Comparison of ENCODE assay signal across 9 mouse cellular contexts in the genomic region with DNA sequence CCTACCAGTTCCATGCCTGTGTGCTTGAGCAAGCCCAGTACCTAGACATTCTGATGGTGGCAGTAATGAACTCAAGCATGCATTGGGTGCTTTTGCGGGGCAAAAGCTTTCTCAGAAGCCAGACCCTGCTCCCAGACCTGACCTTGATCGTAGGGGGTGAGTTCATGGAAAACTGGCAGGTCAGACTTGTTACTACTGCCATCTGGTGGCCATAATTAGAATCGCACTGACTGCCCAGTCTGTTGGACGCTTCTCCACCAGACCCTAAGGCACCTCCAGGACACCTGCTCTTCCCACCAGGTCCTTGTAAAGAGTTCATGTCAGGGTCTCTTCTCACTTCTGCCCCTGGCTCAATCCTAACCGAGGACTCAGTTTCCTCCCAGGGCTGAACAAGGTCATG. TPM values are rescaled to one million over a fixed set of nuclear protein-coding genes. Genes with fewer than 3 reads are reported as not detected.
DNase-seq lines count a peak whose midpoint lies in the region; TF ChIP-seq lines count a peak whose summit lies in the region.
"Had no signal": no experiment of that assay in that cellular context is flagged by ENCODE, and none has a peak within 500 bp of the region (broad histone marks: within the 10 kb centered on the region; RNA-seq: fewer than 3 reads in every experiment).

No protein-coding gene starts in this region.

- no peak for TF ChIP-seq POLR2A in thymus, adult 2 months (IDR thresholded peaks at IDR 0.05; ENCODE audit: control insufficient read depth, extremely low read depth, insufficient read depth, low read length, poor library complexity)

- peak; percentile 68; the same call in 1 of the 2 replicates for TF ChIP-seq CTCF in thymus, adult 2 months (IDR thresholded peaks at IDR 0.05; ENCODE audit: borderline replicate concordance, control insufficient read depth, extremely low read depth, insufficient read depth, low read length, poor library complexity)

- WGBS in thymus, adult 2 months, result 4% methylated on average over 5 of the region's 5 CpGs
- 7% methylated on average over 5 of the region's 5 CpGs for whole genome bisulfite sequencing in embryonic facial prominence, embryonic 10.5 days

- H3K27ac ChIP-seq in thymus, adult 2 months (ENCODE audit: control insufficient read depth, insufficient read depth, low read length), result no peak overlapping the region
- no peak overlapping the region for H3K27ac ChIP-seq in embryonic facial prominence, embryonic 10.5 days (replicated peaks)
- H3K27ac ChIP-seq: heart, embryonic 13.5 days had no signal

- no peak overlapping the region for H3K4me3 ChIP-seq in thymus, adult 2 months (ENCODE audit: control insufficient read depth, insufficient read depth, low read length)
- H3K4me3 ChIP-seq in embryonic facial prominence, embryonic 10.5 days, result no peak overlapping the region
- H3K4me3 ChIP-seq: heart, embryonic 13.5 days had no signal

- intact Hi-C loops in left cerebral cortex, postnatal 25 days (cut with DNase I), result loop anchor here (5.0 kb wide), 2 partner anchors 35 to 75 kb away; partner anchors contain the start of genes Fam89a and Trim67

- no peaks in the 10 kb centered on the region for H3K9me3 ChIP-seq in embryonic facial prominence, embryonic 10.5 days
- H3K9me3 ChIP-seq: heart, embryonic 13.5 days had no signal

- DNase-seq in thymus, adult 2 months, result peak; percentile 50
- no peak for DNase-seq in thymus, adult 18-20 months
- peak; percentile 59 to 67 for DNase-seq in adrenal gland, postnatal 36 days
- peak; percentile 67 for DNase-seq in embryonic facial prominence, embryonic 10.5 days (ENCODE audit: low spot score)
- DNase-seq in kidney, adult 11 months, result peak; percentile 58
- peak; percentile 40 to 58 for DNase-seq in left cerebral cortex, postnatal 25 days (ENCODE audit: low spot score in 2 of 2)
- DNase-seq in natural killer cell, adult 2 months (ENCODE audit: low spot score in 2 of 2), result peak; percentile 30 to 34
- DNase-seq in thymus, postnatal 4 days, result peak; percentile 54

- H3K36me3 ChIP-seq in thymus, adult 2 months (ENCODE audit: control insufficient read depth, insufficient read depth, low read length), result no peaks in the 10 kb centered on the region
- H3K36me3 ChIP-seq in embryonic facial prominence, embryonic 10.5 days (replicated peaks), result no peaks in the 10 kb centered on the region
- H3K36me3 ChIP-seq: heart, embryonic 13.5 days had no signal

- no peaks in the 10 kb centered on the region for H3K4me1 ChIP-seq in thymus, adult 2 months (replicated peaks; ENCODE audit: control insufficient read depth, insufficient read depth, low read length)
- H3K4me1 ChIP-seq in embryonic facial prominence, embryonic 10.5 days, result peaks cover 2% of the 10 kb centered on the region; the same call in 1 of the 2 replicates

- H3K27me3 ChIP-seq in thymus, adult 2 months (ENCODE audit: control insufficient read depth, insufficient read depth, low read length), result no peaks in the 10 kb centered on the region
- H3K27me3 ChIP-seq in embryonic facial prominence, embryonic 10.5 days (replicated peaks; ENCODE audit: low read depth, poor library complexity, severe bottlenecking), result peaks cover 21% of the 10 kb centered on the region

RNA-seq across cellular contexts. Expression of gene Trim67, which starts 34.5 kb away (rescaled TPM):
- 0.26 TPM in 2 replicates for polyA plus RNA-seq in thymus, adult 2 months (2012; rRNA removed)
- 1 to 10 TPM in 1 of 2 experiments, under 1 TPM in 1; 0.86 to 1.0 TPM for total RNA-seq in adrenal gland, postnatal 36 days (2021)
- 0.36 and 0.51 TPM in 2 replicates for polyA plus RNA-seq in embryonic facial prominence, embryonic 10.5 days (2016; fragmentation: Nextera tagmentation; extraction: Ambion mirVana)
- total RNA-seq in left cerebral cortex, postnatal 25 days (2021), result 1 to 10 TPM; 2.2 to 2.4 TPM

RNA-seq across cellular contexts. Expression of gene Gnpat, which starts 35.4 kb away (rescaled TPM):
- polyA plus RNA-seq in thymus, adult 2 months (2012; rRNA removed), result 72.3 and 76.7 TPM in 2 replicates
- 100 to 1,000 TPM in 1 of 2 experiments, 10 to 100 TPM in 1; 93.1 to 104 TPM for total RNA-seq in adrenal gland, postnatal 36 days (2021)
- 138 and 149 TPM in 2 replicates for polyA plus RNA-seq in embryonic facial prominence, embryonic 10.5 days (2016; fragmentation: Nextera tagmentation; extraction: Ambion mirVana)
- 10 to 100 TPM; 49.6 to 55.2 TPM for total RNA-seq in left cerebral cortex, postnatal 25 days (2021)

RNA-seq across cellular contexts. Expression of gene 2810004N23Rik, which starts 35.5 kb away (rescaled TPM):
- polyA plus RNA-seq in thymus, adult 2 months (2012; rRNA removed), result 15.1 and 18.7 TPM in 2 replicates
- 10 to 100 TPM; 30.1 to 31.9 TPM for total RNA-seq in adrenal gland, postnatal 36 days (2021)
- polyA plus RNA-seq in embryonic facial prominence, embryonic 10.5 days (2016; fragmentation: Nextera tagmentation; extraction: Ambion mirVana), result 77.2 and 82.2 TPM in 2 replicates
- 10 to 100 TPM; 20.3 to 21.6 TPM for total RNA-seq in left cerebral cortex, postnatal 25 days (2021)

Comparison
In these comparisons a context has a peak if more than half of its experiments do, and no peak if none do; other contexts are left out.
1. DNase-seq: peak in thymus, adult 2 months (single experiment), adrenal gland, postnatal 36 days (2 of 2), embryonic facial prominence, embryonic 10.5 days (single experiment), kidney, adult 11 months (single experiment), left cerebral cortex, postnatal 25 days (2 of 2), natural killer cell, adult 2 months (2 of 2) and thymus, postnatal 4 days (single experiment); none in thymus, adult 18-20 months (0 of 2).